Mouse (Mus musculus) embryonic fibroblast, embryonic 13.5 days (primary cell): Measurements from ENCODE around the gene Carhsp1.

Source experiments
- CTCF ChIP-seq: IDR thresholded peaks from 2 replicates; pipeline ENCODE4 v1.5.1; 2011; ENCODE audit warnings: mild to moderate bottlenecking, control low read depth, low read length, moderate library complexity, borderline replicate concordance; ENCODE audit not compliant: insufficient read depth
- POLR2A ChIP-seq: IDR thresholded peaks from 2 replicates; pipeline ENCODE4 v1.6.1; 2011; ENCODE audit warnings: low read depth, mild to moderate bottlenecking, control low read depth, low read length, moderate library complexity

- no peak for TF ChIP-seq POLR2A
- TF ChIP-seq CTCF = no peak
Observed at GRCm38 (mm10) chr16:8711998-8712397, 40.0 kb upstream of the Carhsp1 start.
